Mouse (Mus musculus) liver, embryonic 12.5 days (tissue): ENCODE data around the gene Med11. TPM values are rescaled to one million over a fixed set of nuclear protein-coding genes. Genes with fewer than 3 reads are reported as not detected.

Experiments
- ATAC-seq: fragments of 200-750 bp; cut with Nextera tagmentation; 2 replicates; pipeline ENCODE4 v1.8.0; 2017; ENCODE audit warnings: moderate number of reproducible peaks, mild to moderate bottlenecking, moderate library complexity
- H3K27ac ChIP-seq: fragments of 300-500 bp; sonication (generic); 2 replicates; pipeline ENCODE4 v1.5.1; 2016; ENCODE audit warnings: mild to moderate bottlenecking
- H3K27me3 ChIP-seq: fragments of 300-500 bp; sonication (generic); replicated peaks from 2 replicates; pipeline ENCODE4 v1.6.1; 2016; ENCODE audit warnings: mild to moderate bottlenecking, moderate library complexity
- H3K36me3 ChIP-seq: fragments of 300-500 bp; sonication (generic); 2 replicates; pipeline ENCODE4 v1.6.1; 2016; ENCODE audit warnings: mild to moderate bottlenecking, moderate library complexity
- H3K4me1 ChIP-seq: fragments of 300-500 bp; sonication (generic); 2 replicates; pipeline ENCODE4 v1.6.1; 2016
- H3K4me2 ChIP-seq: fragments of 300-500 bp; sonication (generic); 2 replicates; pipeline ENCODE4 v1.6.1; 2016; ENCODE audit warnings: mild to moderate bottlenecking, moderate library complexity
- H3K4me3 ChIP-seq: fragments of 300-500 bp; sonication (generic); 2 replicates; pipeline ENCODE4 v1.5.1; 2016; ENCODE audit warnings: mild to moderate bottlenecking, moderate library complexity
- H3K9ac ChIP-seq: fragments of 300-500 bp; sonication (generic); 2 replicates; pipeline ENCODE4 v1.6.1; 2016; ENCODE audit warnings: mild to moderate bottlenecking, moderate library complexity
- H3K9me3 ChIP-seq: fragments of 300-500 bp; sonication (generic); replicated peaks from 2 replicates; pipeline ENCODE4 v1.6.1; 2016; ENCODE audit warnings: mild to moderate bottlenecking, moderate library complexity
- WGBS: fragments of 180-500 bp; shearing (Covaris S2); methylation state at CpG from one replicate; pipeline ENCODE4 v1.1.7; 2016; ENCODE audit not compliant: insufficient replicate concordance; 5-methylcytosine and 5-hydroxymethylcytosine counted together
- microRNA-seq: library from miRNA; unstranded; fragments of <30 nt; microRNA quantifications from one replicate; pipeline ENCODE4, GENCODE M21; 2017
- polyA plus RNA-seq: library from polyadenylated mRNA; unstranded; fragments of >200 nt; fragmentation: Nextera tagmentation; extraction: Ambion mirVana; gene quantifications from 2 replicates; pipeline ENCODE4 v1.2.1, GENCODE M21; 2016

The Med11 gene
- polyA plus RNA-seq, 1 experiment from 2014 or later, result 21.7 TPM

GRCm38 (mm10) chr11:70474872-70475534, 23.3 kb downstream of the Med11 start:
- 70% methylated on average over 12 of the region's 12 CpGs for WGBS

GRCm38 (mm10) chr11:70485498-70485897, 33.8 kb downstream of the Med11 start:
- H3K27ac ChIP-seq, result no peak overlapping the region
- H3K4me1 ChIP-seq, result no peaks in the 10 kb centered on the region
- WGBS, result 39% methylated on average over 2 of the region's 2 CpGs
- no peak overlapping the region for H3K4me3 ChIP-seq
- H3K9me3 ChIP-seq, result no peaks in the 10 kb centered on the region
- no peak overlapping the region for H3K9ac ChIP-seq
- H3K36me3 ChIP-seq, result no peaks in the 10 kb centered on the region
- H3K27me3 ChIP-seq, result 0 out of 2 replicates have a peak, but pooled peaks cover 5% of the 10 kb centered on the region
- no peak overlapping the region for H3K4me2 ChIP-seq
- no peak for ATAC-seq

More at GRCm38 (mm10) chr11:70474872-70475534, 23.3 kb downstream of the Med11 start:
- H3K4me3 ChIP-seq, result no peak overlapping the region
- no peak for ATAC-seq
- H3K9me3 ChIP-seq, result no peaks in the 10 kb centered on the region
- no peaks in the 10 kb centered on the region for H3K36me3 ChIP-seq
- no peak overlapping the region for H3K27ac ChIP-seq
- no peak overlapping the region for H3K9ac ChIP-seq
- peaks cover 5% of the 10 kb centered on the region; the same call in 1 of the 2 replicates for H3K4me1 ChIP-seq
- H3K4me2 ChIP-seq, result no peak overlapping the region
- H3K27me3 ChIP-seq, result no peaks in the 10 kb centered on the region; the same call in 1 of the 2 replicates

- no peak overlapping the region for H3K9ac ChIP-seq
- ATAC-seq, result no peak
- WGBS, result 33% methylated on average over 4 of the region's 4 CpGs
- no peaks in the 10 kb centered on the region for H3K36me3 ChIP-seq
- H3K4me1 ChIP-seq, result no peaks in the 10 kb centered on the region
- H3K27ac ChIP-seq, result no peak overlapping the region
- H3K4me2 ChIP-seq, result no peak overlapping the region
- no peaks in the 10 kb centered on the region for H3K9me3 ChIP-seq
- peaks cover 5% of the 10 kb centered on the region; the same call in 1 of the 2 replicates for H3K27me3 ChIP-seq
- no peak overlapping the region for H3K4me3 ChIP-seq
Observed at GRCm38 (mm10) chr11:70487816-70488215, 36.1 kb downstream of the Med11 start.

GRCm38 (mm10) chr11:70489138-70489537, 37.4 kb downstream of the Med11 start:
- H3K27me3 ChIP-seq, result peaks cover 5% of the 10 kb centered on the region; the same call in 1 of the 2 replicates
- 70% methylated on average over 3 of the region's 3 CpGs for WGBS
- no peaks in the 10 kb centered on the region for H3K9me3 ChIP-seq
- H3K27ac ChIP-seq, result no peak overlapping the region
- H3K4me1 ChIP-seq, result no peaks in the 10 kb centered on the region
- H3K9ac ChIP-seq, result no peak overlapping the region
- H3K4me2 ChIP-seq, result no peak overlapping the region
- no peak overlapping the region for H3K4me3 ChIP-seq
- ATAC-seq, result no peak
- H3K36me3 ChIP-seq, result no peaks in the 10 kb centered on the region

GRCm38 (mm10) chr11:70489684-70490083, 38.0 kb downstream of the Med11 start:
- Histone ChIP-seq H3K36me3 (no peaks in the 10 kb centered on the region), H3K4me3 (no peak overlapping the region), H3K9ac (no peak overlapping the region), H3K9me3 (no peaks in the 10 kb centered on the region), H3K4me2 (no peak overlapping the region), H3K27me3 (peaks cover 5% of the 10 kb centered on the region; the same call in 1 of the 2 replicates), H3K27ac (no peak overlapping the region), H3K4me1 (no peaks in the 10 kb centered on the region)
- no peak for ATAC-seq
- 16% methylated on average over 6 of the region's 6 CpGs for whole genome bisulfite sequencing

- Histone ChIP-seq H3K27ac (no peak overlapping the region), H3K4me3 (no peak overlapping the region), H3K9ac (no peak overlapping the region), H3K4me1 (peaks cover 4% of the 10 kb centered on the region), H3K4me2 (no peak overlapping the region), H3K9me3 (no peaks in the 10 kb centered on the region), H3K36me3 (no peaks in the 10 kb centered on the region), H3K27me3 (peaks cover 16% of the 10 kb centered on the region; the same call in 1 of the 2 replicates)
- no peak for ATAC-seq
- 61% methylated on average over 14 of the region's 14 CpGs for WGBS
Observed at GRCm38 (mm10) chr11:70499566-70500475, 48.1 kb downstream of the Med11 start.

- Histone ChIP-seq H3K27me3 (peaks cover 19% of the 10 kb centered on the region; the same call in 1 of the 2 replicates), H3K27ac (no peak overlapping the region), H3K36me3 (no peaks in the 10 kb centered on the region), H3K4me3 (no peak overlapping the region), H3K9ac (no peak overlapping the region), H3K4me2 (no peak overlapping the region), H3K9me3 (no peaks in the 10 kb centered on the region), H3K4me1 (peaks cover 10% of the 10 kb centered on the region)
- WGBS, result 87% methylated on average over 1 of the region's 1 CpGs
- ATAC-seq, result no peak
Observed at GRCm38 (mm10) chr11:70500476-70500812, 48.7 kb downstream of the Med11 start.

GRCm38 (mm10) chr11:70502018-70502417, 50.3 kb downstream of the Med11 start:
- H3K36me3 ChIP-seq, result no peaks in the 10 kb centered on the region
- no peak overlapping the region for H3K9ac ChIP-seq
- no peak for ATAC-seq
- no peak overlapping the region for H3K4me3 ChIP-seq
- WGBS, result 39% methylated on average over 3 of the region's 3 CpGs
- no peak overlapping the region for H3K4me2 ChIP-seq
- peaks cover 21% of the 10 kb centered on the region for H3K4me1 ChIP-seq
- 0 out of 2 replicates have a peak, but pooled peaks cover 19% of the 10 kb centered on the region for H3K27me3 ChIP-seq
- H3K9me3 ChIP-seq, result no peaks in the 10 kb centered on the region
- H3K27ac ChIP-seq, result no peak overlapping the region

Small RNA genes lying within 50 kb of the gene (microRNA-seq; reads per million reads assigned to microRNA genes)
- not detected for gene Mir7115

Other genes with a start within 250 kb of the Med11 start
- gene Slc16a11, start 239.2 kb upstream of the Med11 start, polyA plus RNA-seq, result 1.5 and 1.8 TPM in 2 replicates
- 6.1 and 8.5 TPM in 2 replicates for gene Slc16a13, start 230.9 kb upstream of the Med11 start, polyA plus RNA-seq
- gene Bcl6b, start 222.1 kb upstream of the Med11 start, polyA plus RNA-seq, result 2.8 and 3.8 TPM in 2 replicates
- gene 0610010K14Rik, start 214.0 kb upstream of the Med11 start, polyA plus RNA-seq, result 97.4 and 104 TPM in 2 replicates
- gene Gm21988, start 212.1 kb upstream of the Med11 start, polyA plus RNA-seq, result 6.2 and 7.8 TPM in 2 replicates
- 159 and 173 TPM in 2 replicates for gene Rnasek, start 212.1 kb upstream of the Med11 start, polyA plus RNA-seq
- 24.7 and 26.8 TPM in 2 replicates for gene Alox12, start 196.6 kb upstream of the Med11 start, polyA plus RNA-seq
- 0.12 and 0.20 TPM in 2 replicates for gene Alox12e, start 129.3 kb upstream of the Med11 start, polyA plus RNA-seq
- 0.88 and 1.9 TPM in 2 replicates for gene Alox15, start 99.9 kb upstream of the Med11 start, polyA plus RNA-seq
- 28.6 and 29.7 TPM in 2 replicates for gene Pelp1, start 41.9 kb upstream of the Med11 start, polyA plus RNA-seq
- 17.9 and 22.5 TPM in 2 replicates for gene Arrb2, start 19.3 kb upstream of the Med11 start, polyA plus RNA-seq
- gene Zmynd15, start 7.5 kb downstream of the Med11 start, polyA plus RNA-seq, result 0.12 and 0.23 TPM in 2 replicates
- 0.87 and 1.1 TPM in 2 replicates for gene Cxcl16, start 8.1 kb downstream of the Med11 start, polyA plus RNA-seq
- 2.8 and 2.9 TPM in 2 replicates for gene Tm4sf5, start 53.3 kb downstream of the Med11 start, polyA plus RNA-seq
- gene Vmo1, start 62.7 kb downstream of the Med11 start, polyA plus RNA-seq, result 0.42 and 0.44 TPM in 2 replicates
- 15.3 and 17.5 TPM in 2 replicates for gene Gltpd2, start 67.3 kb downstream of the Med11 start, polyA plus RNA-seq
- 415 and 437 TPM in 2 replicates for gene Psmb6, start 73.4 kb downstream of the Med11 start, polyA plus RNA-seq
- gene Gm40193, start 81.0 kb downstream of the Med11 start, polyA plus RNA-seq, result not detected in 2 replicates
- gene Pld2, start 88.1 kb downstream of the Med11 start, polyA plus RNA-seq, result 2.0 and 2.6 TPM in 2 replicates
- gene Mink1, start 111.0 kb downstream of the Med11 start, polyA plus RNA-seq, result 8.3 and 8.7 TPM in 2 replicates
- not detected in 2 replicates for gene 4930544D05Rik, start 163.9 kb downstream of the Med11 start, polyA plus RNA-seq
- not detected in 2 replicates for gene Chrne, start 167.3 kb downstream of the Med11 start, polyA plus RNA-seq
- 5.5 and 5.6 TPM in 2 replicates for gene Gp1ba, start 187.2 kb downstream of the Med11 start, polyA plus RNA-seq
- gene Rnf167, start 195.3 kb downstream of the Med11 start, polyA plus RNA-seq, result 73.6 and 86.1 TPM in 2 replicates
- 77.3 and 83.3 TPM in 2 replicates for gene Slc25a11, start 195.6 kb downstream of the Med11 start, polyA plus RNA-seq
- gene Pfn1, start 202.7 kb downstream of the Med11 start, polyA plus RNA-seq, result 1,519 and 1,532 TPM in 2 replicates
- 6.7 and 7.6 TPM in 2 replicates for gene Eno3, start 205.3 kb downstream of the Med11 start, polyA plus RNA-seq
- 76.8 and 84.5 TPM in 2 replicates for gene Spag7, start 217.5 kb downstream of the Med11 start, polyA plus RNA-seq
- gene Camta2, start 236.2 kb downstream of the Med11 start, polyA plus RNA-seq, result 6.1 and 6.4 TPM in 2 replicates
- gene Inca1, start 248.2 kb downstream of the Med11 start, polyA plus RNA-seq, result 0.41 and 0.97 TPM in 2 replicates
- gene Kif1c, start 248.6 kb downstream of the Med11 start, polyA plus RNA-seq, result 1.0 and 1.1 TPM in 2 replicates